Mouse (Mus musculus) frontal cortex, postnatal 14 days (tissue): ENCODE data around the gene Ccdc87.
"Not testable (repeated sequence)": the region's sequence is repeated elsewhere in the genome, so short reads cannot be mapped to it uniquely, and the experiment has no call there.

Source experiments
- DNase-seq, 2 experiments: peaks; one replicate each; pipeline ENCODE4 v3.0.0; 2022; ENCODE audit warnings: low spot score in 2 of 2

The Ccdc87 gene

GRCm38 (mm10) chr19:4838526-4839140, 533 bp upstream of the Ccdc87 start:
- no peak for DNase-seq

GRCm38 (mm10) chr19:4840848-4841247, 1.7 kb downstream of the Ccdc87 start:
- no peak for DNase-seq

- no peak for DNase-seq
Observed at GRCm38 (mm10) chr19:4842611-4843010, 3.4 kb downstream of the Ccdc87 start.

- DNase-seq, result no peak
Observed at GRCm38 (mm10) chr19:4845846-4846245, 6.7 kb downstream of the Ccdc87 start.

GRCm38 (mm10) chr19:4847490-4847889, 8.3 kb downstream of the Ccdc87 start:
- no peak for DNase-seq

- no peak for DNase-seq
Observed at GRCm38 (mm10) chr19:4849800-4850199, 10.6 kb downstream of the Ccdc87 start.

GRCm38 (mm10) chr19:4850281-4850680, 11.1 kb downstream of the Ccdc87 start:
- no peak for DNase-seq

- peak; percentile 78 to 83 for DNase-seq
Observed at GRCm38 (mm10) chr19:4854552-4855469, 15.6 kb downstream of the Ccdc87 start, which contains the start of gene Ctsf. TSS of gene Ctsf (plus strand) at chr19:4855130.

GRCm38 (mm10) chr19:4855470-4855820, 16.3 kb downstream of the Ccdc87 start:
- no peak for DNase-seq

- no peak for DNase-seq
Observed at GRCm38 (mm10) chr19:4855951-4856350, 16.8 kb downstream of the Ccdc87 start.

- no peak for DNase-seq
Observed at GRCm38 (mm10) chr19:4859081-4859480, 19.9 kb downstream of the Ccdc87 start.

GRCm38 (mm10) chr19:4863048-4863447, 23.9 kb downstream of the Ccdc87 start:
- DNase-seq, result no peak

- DNase-seq, result no peak
Observed at GRCm38 (mm10) chr19:4865147-4865546, 26.0 kb downstream of the Ccdc87 start.

GRCm38 (mm10) chr19:4874613-4875012, 35.4 kb downstream of the Ccdc87 start:
- not testable (repeated sequence) for DNase-seq

GRCm38 (mm10) chr19:4876241-4876640, 37.1 kb downstream of the Ccdc87 start:
- DNase-seq, result no peak

GRCm38 (mm10) chr19:4876755-4877154, 37.6 kb downstream of the Ccdc87 start:
- DNase-seq, result no peak

- DNase-seq, result no peak
Observed at GRCm38 (mm10) chr19:4877785-4878184, 38.6 kb downstream of the Ccdc87 start, which contains the start of gene Actn3. TSS of gene Actn3 (minus strand) at chr19:4877909.

GRCm38 (mm10) chr19:4878405-4879323, 39.5 kb downstream of the Ccdc87 start, which contains the start of gene Zdhhc24:
TSS of gene Zdhhc24 (plus strand) at chr19:4878668.
- peak; percentile 94 for DNase-seq

GRCm38 (mm10) chr19:4879324-4879703, 40.1 kb downstream of the Ccdc87 start:
- DNase-seq, result no peak

GRCm38 (mm10) chr19:4883961-4884360, 44.8 kb downstream of the Ccdc87 start:
- no peak for DNase-seq

GRCm38 (mm10) chr19:4889791-4890190, 50.6 kb downstream of the Ccdc87 start:
- DNase-seq, result no peak

- no peak for DNase-seq
Observed at GRCm38 (mm10) chr19:4891798-4892197, 52.6 kb downstream of the Ccdc87 start.
